Mouse (Mus musculus) neural tube, embryonic 14.5 days (tissue): ENCODE data around the gene Vps13d. TPM values are rescaled to one million over a fixed set of nuclear protein-coding genes. Genes with fewer than 3 reads are reported as not detected.

Experiments used
- ATAC-seq: fragments of 200-750 bp; cut with Nextera tagmentation; 2 replicates; pipeline ENCODE4 v1.8.0; 2017; ENCODE audit warnings: low read depth, mild to moderate bottlenecking, moderate TSS enrichment, moderate library complexity
- H3K27ac ChIP-seq: fragments of 300-500 bp; sonication (generic); 2 replicates; pipeline ENCODE4 v1.5.1; 2014; ENCODE audit warnings: low read depth, mild to moderate bottlenecking, control low read depth, low read length, moderate library complexity, mixed read lengths
- H3K27me3 ChIP-seq: fragments of 300-500 bp; sonication (generic); 2 replicates; pipeline ENCODE4 v1.6.1; 2014; ENCODE audit warnings: low read length; ENCODE audit not compliant: control insufficient read depth, insufficient read depth
- H3K36me3 ChIP-seq: fragments of 300-500 bp; sonication (generic); 2 replicates; pipeline ENCODE4 v1.6.1; 2014; ENCODE audit warnings: low read length, mixed read lengths; ENCODE audit not compliant: control insufficient read depth, insufficient read depth
- H3K4me1 ChIP-seq: fragments of 300-500 bp; sonication (generic); 2 replicates; pipeline ENCODE4 v1.6.1; 2014; ENCODE audit warnings: low read length; ENCODE audit not compliant: control insufficient read depth, insufficient read depth
- H3K4me2 ChIP-seq: fragments of 300-500 bp; sonication (generic); 2 replicates; pipeline ENCODE4 v1.6.1; 2014; ENCODE audit warnings: mild to moderate bottlenecking, low read depth, low read length, control low read depth
- H3K4me3 ChIP-seq: fragments of 300-500 bp; sonication (generic); 2 replicates; pipeline ENCODE4 v1.5.1; 2014; ENCODE audit warnings: low read depth, low read length, control low read depth, mixed read lengths
- H3K9ac ChIP-seq: fragments of 300-500 bp; sonication (generic); replicated peaks from 2 replicates; pipeline ENCODE4 v1.6.1; 2014; ENCODE audit warnings: low read depth, mild to moderate bottlenecking, control low read depth, low read length, mixed read lengths
- H3K9me3 ChIP-seq: fragments of 300-500 bp; sonication (generic); 2 replicates; pipeline ENCODE4 v1.6.1; 2016; ENCODE audit warnings: low read length; ENCODE audit not compliant: control insufficient read depth
- WGBS: fragments of 180-500 bp; shearing (Covaris S2); extraction: QIAGEN DNeasy Blood & Tissue Kit; methylation state at CpG from one replicate; pipeline ENCODE4 v1.1.7; 2014; 5-methylcytosine and 5-hydroxymethylcytosine counted together
- polyA plus RNA-seq: library from polyadenylated mRNA; unstranded; fragments of >200 nt; fragmentation: Nextera tagmentation; extraction: Ambion mirVana; gene quantifications from 2 replicates; pipeline ENCODE4 v1.2.1, GENCODE M21; 2014

Vps13d gene
- polyA plus RNA-seq, 1 experiment from 2014 or later = 12.9 TPM

GRCm38 (mm10) chr4:145017745-145018144 lies 177.1 kb downstream of the Vps13d start:
- ATAC-seq = no peak
- Histone ChIP-seq H3K36me3 (peaks cover 22% of the 10 kb centered on the region), H3K27ac (no peak overlapping the region), H3K4me3 (no peak overlapping the region), H3K4me1 (no peaks in the 10 kb centered on the region), H3K4me2 (no peak overlapping the region), H3K9me3 (no peaks in the 10 kb centered on the region), H3K9ac (no peak overlapping the region), H3K27me3 (no peaks in the 10 kb centered on the region)
- 83% methylated on average over 2 of the region's 2 CpGs for WGBS

GRCm38 (mm10) chr4:145016669-145017068 lies 178.1 kb downstream of the Vps13d start:
- 94% methylated on average over 1 of the region's 1 CpGs for WGBS
- H3K36me3 ChIP-seq = peaks cover 22% of the 10 kb centered on the region
- no peak overlapping the region for H3K4me3 ChIP-seq
- H3K9ac ChIP-seq = no peak overlapping the region
- H3K4me1 ChIP-seq = no peaks in the 10 kb centered on the region
- no peaks in the 10 kb centered on the region for H3K27me3 ChIP-seq
- H3K9me3 ChIP-seq = no peaks in the 10 kb centered on the region
- ATAC-seq = no peak
- no peak overlapping the region for H3K27ac ChIP-seq
- no peak overlapping the region for H3K4me2 ChIP-seq

- Histone ChIP-seq H3K4me2 (no peak overlapping the region), H3K27me3 (no peaks in the 10 kb centered on the region), H3K27ac (no peak overlapping the region), H3K9ac (no peak overlapping the region), H3K4me3 (no peak overlapping the region), H3K36me3 (peaks cover 22% of the 10 kb centered on the region), H3K9me3 (no peaks in the 10 kb centered on the region), H3K4me1 (no peaks in the 10 kb centered on the region)
- no peak for ATAC-seq
- WGBS = 85% methylated on average over 4 of the region's 4 CpGs
Observed at GRCm38 (mm10) chr4:145014632-145014960, 180.2 kb downstream of the Vps13d start.

GRCm38 (mm10) chr4:145013760-145014631 lies 180.8 kb downstream of the Vps13d start:
- H3K4me3 ChIP-seq = no peak overlapping the region
- H3K27me3 ChIP-seq = no peaks in the 10 kb centered on the region
- peaks cover 22% of the 10 kb centered on the region for H3K36me3 ChIP-seq
- H3K27ac ChIP-seq = no peak overlapping the region
- H3K9ac ChIP-seq = no peak overlapping the region
- no peak overlapping the region for H3K4me2 ChIP-seq
- 90% methylated on average over 7 of the region's 7 CpGs for WGBS
- no peaks in the 10 kb centered on the region for H3K9me3 ChIP-seq
- no peak for ATAC-seq
- no peaks in the 10 kb centered on the region for H3K4me1 ChIP-seq

- H3K4me1 ChIP-seq = no peaks in the 10 kb centered on the region
- 92% methylated on average over 4 of the region's 4 CpGs for WGBS
- peaks cover 22% of the 10 kb centered on the region; the same call in 1 of the 2 replicates for H3K36me3 ChIP-seq
- no peak overlapping the region for H3K9ac ChIP-seq
- H3K4me3 ChIP-seq = no peak overlapping the region
- no peaks in the 10 kb centered on the region for H3K9me3 ChIP-seq
- no peak overlapping the region for H3K4me2 ChIP-seq
- ATAC-seq = no peak
- no peaks in the 10 kb centered on the region for H3K27me3 ChIP-seq
- no peak overlapping the region for H3K27ac ChIP-seq
Observed at GRCm38 (mm10) chr4:145013187-145013586, 181.6 kb downstream of the Vps13d start.

GRCm38 (mm10) chr4:145011156-145011555 lies 183.6 kb downstream of the Vps13d start:
- Histone ChIP-seq H3K27ac (no peak overlapping the region), H3K9me3 (no peaks in the 10 kb centered on the region), H3K4me1 (no peaks in the 10 kb centered on the region), H3K4me2 (no peak overlapping the region), H3K9ac (no peak overlapping the region), H3K36me3 (peaks cover 13% of the 10 kb centered on the region; the same call in 1 of the 2 replicates), H3K4me3 (no peak overlapping the region), H3K27me3 (no peaks in the 10 kb centered on the region)
- 87% methylated on average over 3 of the region's 3 CpGs for whole genome bisulfite sequencing
- no peak for ATAC-seq

GRCm38 (mm10) chr4:145009934-145010333 lies 184.9 kb downstream of the Vps13d start:
- Histone ChIP-seq H3K27me3 (no peaks in the 10 kb centered on the region), H3K4me3 (no peak overlapping the region), H3K36me3 (0 out of 2 replicates have a peak, but pooled peaks cover under 1% of the 10 kb centered on the region), H3K9ac (no peak overlapping the region), H3K4me2 (no peak overlapping the region), H3K9me3 (no peaks in the 10 kb centered on the region), H3K4me1 (no peaks in the 10 kb centered on the region), H3K27ac (no peak overlapping the region)
- WGBS = 83% methylated on average over 7 of the region's 7 CpGs
- no peak for ATAC-seq

- Histone ChIP-seq H3K27me3 (no peaks in the 10 kb centered on the region), H3K4me1 (no peaks in the 10 kb centered on the region), H3K4me3 (no peak overlapping the region), H3K36me3 (no peaks in the 10 kb centered on the region), H3K9me3 (no peaks in the 10 kb centered on the region), H3K4me2 (no peak overlapping the region), H3K9ac (no peak overlapping the region), H3K27ac (no peak overlapping the region)
- 4% methylated on average over 3 of the region's 3 CpGs for WGBS
- ATAC-seq = no peak
Observed at GRCm38 (mm10) chr4:145009437-145009836, 185.4 kb downstream of the Vps13d start.

- Histone ChIP-seq H3K36me3 (no peaks in the 10 kb centered on the region), H3K9ac (no peak overlapping the region), H3K4me2 (no peak overlapping the region), H3K27me3 (no peaks in the 10 kb centered on the region), H3K4me3 (no peak overlapping the region), H3K4me1 (no peaks in the 10 kb centered on the region), H3K27ac (no peak overlapping the region), H3K9me3 (no peaks in the 10 kb centered on the region)
- ATAC-seq = no peak
- 93% methylated on average over 4 of the region's 4 CpGs for WGBS
Observed at GRCm38 (mm10) chr4:145005943-145006545, 188.8 kb downstream of the Vps13d start.
